Mouse (Mus musculus) myocyte (in vitro differentiated cells): ENCODE results near the gene Nmrk2. TPM values are rescaled to one million over a fixed set of nuclear protein-coding genes. Genes with fewer than 3 reads are reported as not detected.

Source experiments
- H3K27me3 ChIP-seq: one replicate; pipeline ENCODE4 v1.6.1; 2011; ENCODE audit not compliant: control insufficient read depth, insufficient read depth, insufficient read length
- H3K36me3 ChIP-seq: one replicate; pipeline ENCODE4 v1.6.1; 2011; ENCODE audit not compliant: control insufficient read depth, insufficient read depth
- H3K4me2 ChIP-seq: one replicate; pipeline ENCODE4 v1.6.1; 2011; ENCODE audit warnings: low read depth, control low read depth
- H3K4me3 ChIP-seq: one replicate; pipeline ENCODE4 v1.5.1; 2011; ENCODE audit warnings: mild to moderate bottlenecking, control low read depth, moderate library complexity
- H3K79me2 ChIP-seq: one replicate; pipeline ENCODE4 v1.6.1; 2011; ENCODE audit not compliant: control insufficient read depth, insufficient read depth
- H3ac ChIP-seq: one replicate; pipeline ENCODE4 v1.6.1; 2011; ENCODE audit not compliant: control insufficient read depth, insufficient read length
- CEBPB ChIP-seq: IDR thresholded peaks from 2 replicates; pipeline ENCODE4 v1.6.1; 2011; ENCODE audit warnings: mild to moderate bottlenecking, moderate library complexity; ENCODE audit not compliant: poor library complexity, insufficient read depth, severe bottlenecking
- E2F4 ChIP-seq: IDR thresholded peaks from one replicate; pipeline ENCODE4 v1.6.1; 2011; ENCODE audit warnings: mild to moderate bottlenecking, control low read depth, moderate library complexity; ENCODE audit not compliant: insufficient read depth
- MAX ChIP-seq: IDR thresholded peaks from one replicate; pipeline ENCODE4 v1.6.1; 2011; ENCODE audit warnings: low read depth, mild to moderate bottlenecking, control low read depth
- MYOD1 ChIP-seq, 3 experiments: IDR thresholded peaks; one replicate each; pipeline ENCODE4 v1.6.1; 2011; ENCODE audit warnings: control low read depth in 2 of 3, low read depth in 2 of 3, mild to moderate bottlenecking in 2 of 3, moderate library complexity in 1 of 3; ENCODE audit not compliant: insufficient read length in 2 of 3, control insufficient read depth in 1 of 3
- MYOG ChIP-seq, 3 experiments: IDR thresholded peaks; one replicate each; pipeline ENCODE4 v1.6.1; 2011; ENCODE audit warnings: control low read depth in 2 of 3, low read depth in 2 of 3, mild to moderate bottlenecking in 2 of 3; ENCODE audit not compliant: insufficient read length in 2 of 3, control insufficient read depth in 1 of 3, insufficient read depth in 1 of 3
- POLR2A ChIP-seq: IDR thresholded peaks from one replicate; pipeline ENCODE4 v1.6.1; 2011; ENCODE audit warnings: low read depth, mild to moderate bottlenecking, control low read depth, moderate library complexity; ENCODE audit not compliant: insufficient read length
- POLR2AphosphoS2 ChIP-seq: IDR thresholded peaks from one replicate; pipeline ENCODE4 v1.6.1; 2011; ENCODE audit warnings: low read depth, control low read depth; ENCODE audit not compliant: insufficient read length
- REST ChIP-seq: IDR thresholded peaks from one replicate; pipeline ENCODE4 v1.6.1; 2011; ENCODE audit warnings: mild to moderate bottlenecking, control low read depth, moderate library complexity; ENCODE audit not compliant: insufficient read depth, insufficient read length
- SRF ChIP-seq: IDR thresholded peaks from one replicate; pipeline ENCODE4 v1.6.1; 2011; ENCODE audit warnings: low read depth; ENCODE audit not compliant: control insufficient read depth, insufficient read length
- TCF12 ChIP-seq: IDR thresholded peaks from one replicate; pipeline ENCODE4 v1.6.1; 2011; ENCODE audit warnings: mild to moderate bottlenecking, control low read depth; ENCODE audit not compliant: poor library complexity, insufficient read depth, severe bottlenecking
- TCF3 ChIP-seq: IDR thresholded peaks from one replicate; pipeline ENCODE4 v1.6.1; 2011; ENCODE audit warnings: low read depth, control low read depth; ENCODE audit not compliant: insufficient read length
- USF1 ChIP-seq: IDR thresholded peaks from one replicate; pipeline ENCODE4 v1.6.1; 2011; ENCODE audit warnings: low read depth, mild to moderate bottlenecking, control low read depth, moderate library complexity
- polyA plus RNA-seq: library from polyadenylated mRNA; unstranded; fragments of >200 nt; fragmentation: generic; extraction: Trizol; gene quantifications from one replicate; pipeline ENCODE4 v1.2.1, GENCODE M21; 2012; ENCODE audit warnings: missing spikeins

The Nmrk2 gene
- polyA plus RNA-seq, 1 experiment, result 52.3 TPM

DNA sequence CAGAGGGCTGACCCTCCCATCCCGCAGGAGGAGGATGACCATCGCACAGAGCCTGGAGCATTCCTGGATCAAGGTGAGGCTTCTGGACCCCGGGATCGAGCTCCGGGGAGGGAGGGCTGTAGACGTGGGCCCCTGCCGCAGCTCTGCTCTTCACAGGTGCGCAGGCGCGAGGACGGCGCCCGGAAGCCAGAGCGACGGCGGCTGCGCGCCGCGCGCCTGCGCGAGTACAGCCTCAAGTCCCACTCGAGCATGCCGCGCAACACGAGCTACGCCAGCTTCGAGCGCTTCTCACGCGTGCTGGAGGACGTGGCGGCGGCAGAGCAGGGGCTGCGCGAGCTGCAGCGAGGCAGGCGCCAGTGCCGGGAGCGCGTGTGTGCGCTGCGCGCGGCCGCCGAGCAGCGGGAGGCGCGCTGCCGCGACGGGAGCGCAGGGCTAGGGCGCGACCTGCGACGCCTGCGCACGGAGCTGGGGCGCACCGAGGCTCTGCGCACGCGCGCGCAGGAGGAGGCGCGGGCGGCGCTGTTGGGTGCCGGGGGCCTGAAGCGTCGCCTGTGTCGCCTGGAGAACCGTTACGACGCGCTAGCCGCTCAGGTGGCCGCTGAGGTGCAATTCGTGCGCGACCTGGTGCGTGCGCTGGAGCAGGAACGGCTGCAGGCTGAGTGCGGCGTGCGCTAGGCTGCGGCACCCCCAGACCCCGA, 9.4 kb downstream of the Nmrk2 start:
- H3K4me2 ChIP-seq, result peak overlapping the region; percentile 86
- peak in 2 of 3 experiments; percentile 14 to 44 for TF ChIP-seq MYOG (IDR thresholded peaks at IDR 0.05; ENCODE audit: control insufficient read depth in 1 of 3, insufficient read depth in 1 of 3, insufficient read length in 2 of 3, low read depth in 2 of 3)
- TF ChIP-seq TCF3, result no peak
- TF ChIP-seq MAX, result no peak
- peak in 1 of 3 experiments; percentile 8 for TF ChIP-seq MYOD1 (IDR thresholded peaks at IDR 0.05; ENCODE audit: control insufficient read depth in 1 of 3, insufficient read length in 2 of 3, low read depth in 2 of 3)
- TF ChIP-seq POLR2A, result peak; percentile 81
- TF ChIP-seq USF1, result no peak
- TF ChIP-seq POLR2AphosphoS2, result peak; percentile 95
- TF ChIP-seq E2F4, result no peak
- H3K36me3 ChIP-seq, result peaks cover 5% of the 10 kb centered on the region
- no peaks in the 10 kb centered on the region for H3K27me3 ChIP-seq
- peak overlapping the region; percentile 65 for H3ac ChIP-seq
- H3K79me2 ChIP-seq, result no peaks in the 10 kb centered on the region
- peak overlapping the region; percentile 15 for H3K4me3 ChIP-seq

DNA sequence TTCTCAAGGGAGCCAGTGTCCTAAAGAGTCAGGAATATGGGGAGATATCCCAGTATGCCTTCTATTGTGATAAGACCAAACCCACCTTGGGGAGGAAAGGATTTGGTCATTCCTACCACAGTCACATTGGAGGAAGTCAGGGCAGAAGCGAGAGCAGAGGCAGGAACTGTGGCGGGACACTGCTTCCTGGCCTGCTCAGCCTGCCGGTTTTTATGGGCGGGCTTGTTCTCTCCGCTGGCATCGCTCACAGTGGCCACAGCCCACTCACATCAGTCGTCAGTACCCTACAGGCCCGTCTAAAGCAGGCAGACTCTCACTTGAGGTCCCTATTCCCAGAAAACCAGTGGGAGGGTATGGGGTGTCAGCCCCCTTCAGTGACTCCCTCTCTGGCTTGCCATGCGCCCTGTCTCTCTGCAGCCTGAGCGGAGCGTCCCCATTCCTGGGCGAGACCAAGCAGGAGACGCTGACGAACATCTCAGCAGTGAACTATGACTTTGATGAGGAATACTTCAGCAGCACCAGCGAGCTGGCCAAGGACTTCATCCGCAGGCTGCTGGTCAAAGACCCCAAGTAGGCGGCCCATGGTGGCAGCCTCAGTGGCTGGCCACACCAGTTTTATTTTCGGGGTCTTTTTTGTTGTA, 10.4 kb downstream of the Nmrk2 start:
- peak overlapping the region; percentile 15 for H3K4me3 ChIP-seq
- no peak overlapping the region for H3ac ChIP-seq
- no peaks in the 10 kb centered on the region for H3K27me3 ChIP-seq
- TF ChIP-seq TCF3 (no peak), REST (no peak), TCF12 (no peak), CEBPB (no peak), SRF (no peak), POLR2A (no peak), USF1 (no peak), MYOD1 (IDR thresholded peaks at IDR 0.05; ENCODE audit: control insufficient read depth in 1 of 3, insufficient read length in 2 of 3, low read depth in 2 of 3) (no peak), MYOG (IDR thresholded peaks at IDR 0.05; ENCODE audit: control insufficient read depth in 1 of 3, insufficient read depth in 1 of 3, insufficient read length in 2 of 3, low read depth in 2 of 3) (no peak), MAX (no peak), E2F4 (no peak), POLR2AphosphoS2 (no peak)
- H3K4me2 ChIP-seq, result peak overlapping the region; percentile 86
- peaks cover 4% of the 10 kb centered on the region for H3K79me2 ChIP-seq
- H3K36me3 ChIP-seq, result peaks cover 5% of the 10 kb centered on the region

DNA sequence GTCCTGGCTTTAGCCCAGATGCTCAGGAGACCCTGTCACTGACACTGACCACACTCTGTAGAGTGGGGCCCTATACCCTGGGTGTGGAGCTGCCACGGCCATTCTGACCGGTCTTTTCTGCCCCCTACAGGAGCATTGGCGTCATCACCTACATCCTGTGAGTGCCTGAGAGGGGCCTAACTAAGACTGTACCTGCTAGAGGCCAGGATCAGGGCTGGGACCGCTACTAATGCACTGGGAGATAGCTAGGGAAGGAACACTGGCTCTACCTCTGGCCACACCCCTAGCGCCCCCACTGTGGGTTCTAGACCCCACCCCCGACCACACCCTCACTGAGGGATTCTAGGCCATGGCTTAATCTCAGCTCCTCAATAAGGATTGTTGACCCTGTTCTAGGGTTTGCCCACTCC, 10.9 kb downstream of the Nmrk2 start:
- TF ChIP-seq MAX, result no peak
- TF ChIP-seq TCF3, result no peak
- TF ChIP-seq REST, result no peak
- no peak for TF ChIP-seq POLR2AphosphoS2
- no peak for TF ChIP-seq MYOG (IDR thresholded peaks at IDR 0.05; ENCODE audit: control insufficient read depth in 1 of 3, insufficient read depth in 1 of 3, insufficient read length in 2 of 3, low read depth in 2 of 3)
- TF ChIP-seq MYOD1 (IDR thresholded peaks at IDR 0.05; ENCODE audit: control insufficient read depth in 1 of 3, insufficient read length in 2 of 3, low read depth in 2 of 3), result no peak
- Histone ChIP-seq H3ac (no peak overlapping the region), H3K79me2 (peaks cover 4% of the 10 kb centered on the region), H3K27me3 (no peaks in the 10 kb centered on the region), H3K4me3 (no peak overlapping the region), H3K4me2 (no peak overlapping the region), H3K36me3 (peaks cover 5% of the 10 kb centered on the region)

DNA sequence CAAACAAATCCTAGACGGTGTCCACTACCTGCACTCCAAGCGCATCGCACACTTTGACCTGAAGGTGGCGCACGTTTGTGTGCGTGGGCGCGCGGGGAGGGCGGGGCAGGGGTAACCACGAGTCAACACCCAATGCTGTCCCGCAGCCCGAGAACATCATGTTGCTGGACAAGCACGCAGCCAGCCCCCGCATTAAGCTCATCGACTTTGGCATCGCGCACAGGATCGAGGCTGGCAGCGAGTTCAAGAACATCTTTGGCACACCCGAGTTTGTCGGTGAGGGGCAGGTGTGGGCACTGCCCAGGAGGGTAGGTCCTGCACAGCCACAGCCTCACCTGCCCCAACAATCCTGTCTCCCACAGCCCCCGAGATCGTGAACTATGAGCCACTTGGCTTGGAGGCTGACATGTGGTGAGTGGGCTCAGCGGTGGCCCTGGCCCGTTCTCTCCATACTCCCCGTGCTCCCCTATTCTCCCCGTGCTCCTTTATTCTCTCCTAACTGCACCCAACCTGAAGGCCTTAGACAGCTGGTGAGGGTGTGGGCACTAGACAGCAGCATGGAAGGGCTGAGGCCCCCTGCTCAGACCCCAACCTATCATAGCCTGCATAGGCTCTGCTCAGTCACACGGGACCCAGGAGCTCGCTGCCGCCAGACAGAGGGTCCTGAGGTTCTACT, 11.5 kb downstream of the Nmrk2 start:
- no peak overlapping the region for H3K4me2 ChIP-seq
- TF ChIP-seq POLR2A (peak; percentile 18), SRF (no peak)
- H3K27me3 ChIP-seq, result no peaks in the 10 kb centered on the region
- peaks cover 7% of the 10 kb centered on the region for H3K79me2 ChIP-seq
- no peak overlapping the region for H3K4me3 ChIP-seq
- H3ac ChIP-seq, result no peak overlapping the region
- peaks cover 5% of the 10 kb centered on the region for H3K36me3 ChIP-seq

DNA sequence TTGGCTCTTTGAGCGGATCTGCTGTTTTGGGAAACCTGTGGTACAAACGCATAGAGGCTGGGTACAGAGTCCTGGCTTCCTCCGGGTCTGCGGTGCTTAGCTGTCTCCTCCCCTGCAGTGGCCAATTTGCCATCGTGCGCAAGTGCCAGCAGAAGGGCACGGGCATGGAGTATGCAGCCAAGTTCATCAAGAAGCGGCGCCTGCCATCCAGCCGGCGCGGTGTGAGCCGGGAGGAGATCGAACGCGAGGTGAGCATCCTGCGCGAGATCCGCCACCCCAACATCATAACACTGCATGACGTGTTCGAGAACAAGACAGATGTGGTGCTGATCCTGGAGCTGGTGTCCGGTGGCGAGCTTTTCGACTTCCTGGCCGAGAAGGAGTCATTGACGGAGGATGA, 12.0 kb downstream of the Nmrk2 start:
- Histone ChIP-seq H3K4me2 (no peak overlapping the region), H3ac (no peak overlapping the region), H3K79me2 (peaks cover 12% of the 10 kb centered on the region), H3K4me3 (no peak overlapping the region), H3K36me3 (peaks cover 5% of the 10 kb centered on the region), H3K27me3 (no peaks in the 10 kb centered on the region)
- no peak for TF ChIP-seq USF1
- TF ChIP-seq REST, result no peak
